Mouse (Mus musculus) left cerebral cortex, adult 18-20 months (tissue): ENCODE results near the gene Mlst8. TPM values are rescaled to one million over a fixed set of nuclear protein-coding genes. Genes with fewer than 3 reads are reported as not detected.
"Not testable (repeated sequence)": the region's sequence is repeated elsewhere in the genome, so short reads cannot be mapped to it uniquely, and the experiment has no call there.

Experiments used
- DNase-seq, 2 experiments: peaks; one replicate each; pipeline ENCODE4 v3.0.0; 2021 to 2022; ENCODE audit warnings: low spot score in 2 of 2, mixed read lengths in 1 of 2
- total RNA-seq, 2 experiments: library from RNA; stranded (reverse); gene quantifications; 2 replicates each; pipeline ENCODE4 v1.2.3; 2021

Gene Mlst8
- total RNA-seq, 2 experiments from 2014 or later: 34.9 to 35.3 TPM

DNA sequence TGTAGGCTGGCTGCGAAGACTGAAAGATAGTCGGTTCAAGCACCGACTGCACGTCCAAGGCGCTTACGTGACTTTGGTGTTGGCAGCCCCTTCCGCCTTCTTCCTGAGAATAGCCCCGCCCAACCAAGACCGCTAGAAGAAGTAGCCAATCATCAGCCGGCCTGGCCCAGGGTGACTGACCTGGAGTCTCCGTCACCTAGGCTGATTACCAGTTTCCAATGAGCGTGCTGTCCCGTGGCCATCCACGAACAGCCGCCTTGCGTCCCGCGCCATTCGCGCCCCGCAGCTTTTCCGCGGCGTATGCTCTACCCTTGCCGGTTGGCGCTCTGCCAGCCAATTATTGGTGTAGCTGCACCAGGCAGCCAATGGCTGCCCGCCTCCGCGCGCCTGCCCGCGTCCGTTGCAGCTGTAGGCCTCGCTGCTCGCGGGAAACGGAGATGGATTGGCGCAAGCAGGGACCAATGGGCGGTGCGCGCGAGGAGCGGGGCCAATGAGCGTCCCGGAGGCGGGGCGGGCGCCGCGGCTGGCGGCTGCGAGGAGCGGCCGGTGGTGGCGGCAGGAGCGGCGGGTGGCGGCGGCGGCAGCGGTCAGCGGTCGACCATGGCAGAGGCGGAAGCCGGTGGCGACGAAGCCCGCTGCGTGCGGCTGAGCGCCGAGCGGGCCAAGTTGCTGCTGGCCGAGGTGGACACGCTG is 8.8 kb downstream of the Mlst8 start, which contains the start of the genes E4f1 and Pgp:
Gene E4f1 (minus strand): TSS at position 404 of the 693 bp plus-strand sequence.
Gene Pgp (plus strand): TSS at position 483 of the 693 bp plus-strand sequence.
- DNase-seq: peak; percentile 99 to 100

DNA sequence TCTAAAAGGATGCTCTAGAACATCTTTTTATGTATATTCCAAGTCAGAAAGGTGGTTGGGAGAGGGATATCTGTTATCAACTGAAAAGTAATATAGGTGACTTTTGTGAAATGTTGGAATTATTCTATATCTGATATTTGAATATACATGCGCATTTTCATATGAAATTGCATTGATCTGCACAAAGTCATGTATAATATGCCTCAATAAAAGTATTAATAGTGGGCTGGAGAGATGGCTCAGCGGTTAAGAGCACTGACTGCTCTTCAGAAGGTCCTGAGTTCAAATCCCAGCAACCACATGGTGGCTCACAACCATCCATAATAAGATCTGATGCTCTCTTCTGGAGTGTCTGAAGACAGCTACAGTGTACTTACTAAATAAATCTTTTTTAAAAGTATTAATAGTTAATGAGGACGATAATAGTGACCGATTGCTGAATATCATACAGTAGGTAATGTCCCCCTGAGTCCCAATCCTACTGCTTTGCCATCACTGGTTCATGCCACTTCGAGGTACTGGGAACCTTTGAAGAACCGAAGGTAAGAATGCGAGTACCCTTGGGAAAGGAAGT is 9.5 kb downstream of the Mlst8 start:
- no peak for DNase-seq

DNA sequence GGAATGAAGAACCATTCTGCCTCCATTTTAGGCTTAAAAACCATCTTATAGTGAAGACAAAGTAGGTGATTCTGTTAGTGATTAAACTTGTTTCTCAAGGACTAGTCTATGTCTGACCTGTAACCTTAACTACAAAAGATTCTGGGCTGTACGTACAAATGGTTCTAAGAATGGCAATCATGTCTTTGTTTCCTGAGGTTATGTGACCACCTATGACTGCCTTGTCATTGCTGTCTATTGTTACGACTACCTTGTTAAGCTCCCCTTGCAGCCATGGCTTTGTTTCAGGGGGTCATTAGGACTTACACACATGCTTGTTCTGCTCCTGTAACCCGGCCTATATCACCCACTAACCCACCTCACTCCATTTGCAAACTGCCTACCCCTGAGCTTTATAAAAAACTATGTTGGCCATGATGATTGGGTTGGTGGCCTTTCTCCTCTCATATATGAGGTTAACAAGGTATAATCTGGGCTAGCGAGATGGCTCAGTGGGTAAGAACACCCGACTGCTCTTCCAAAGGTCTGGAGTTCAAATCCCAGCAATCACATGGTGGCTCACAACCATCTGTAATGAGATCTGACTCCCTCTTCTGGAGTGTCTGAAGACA is 10.1 kb downstream of the Mlst8 start:
- no peak for DNase-seq

DNA sequence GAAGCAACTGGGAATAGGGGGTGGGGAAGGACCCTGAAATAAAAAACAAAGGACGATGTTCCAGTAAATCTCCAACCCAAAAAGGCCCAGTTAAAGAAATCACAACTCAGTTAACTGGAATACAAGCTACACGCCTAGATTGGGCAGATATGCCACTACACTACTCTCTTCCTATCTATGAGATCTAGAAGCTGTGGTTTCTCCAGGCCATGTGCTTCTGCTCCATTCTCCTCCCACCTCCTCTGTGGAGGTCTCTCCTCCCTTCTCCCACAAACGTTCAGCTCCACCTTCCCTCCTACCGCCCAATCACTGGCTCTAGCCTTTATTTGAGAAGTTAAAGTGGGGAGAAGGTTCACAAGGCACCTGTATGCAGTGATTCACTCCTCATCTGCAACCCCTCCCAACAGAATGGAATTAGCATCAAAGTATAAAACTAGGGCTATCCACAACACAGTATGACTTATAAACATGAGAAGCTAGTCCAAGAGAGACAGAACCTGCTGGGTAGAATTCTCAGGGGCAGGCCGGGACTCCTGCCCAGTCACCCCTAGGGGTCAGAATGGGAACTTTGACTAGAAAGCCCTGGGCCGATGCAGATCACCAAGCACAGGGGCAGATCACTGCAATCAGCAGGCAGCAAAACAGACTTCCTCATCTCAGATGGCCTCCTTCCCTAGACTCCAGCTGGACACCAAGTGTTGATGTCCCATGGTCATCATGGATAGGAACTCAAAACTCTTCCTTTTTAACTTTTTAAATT is 15.3 kb downstream of the Mlst8 start:
- no peak for DNase-seq

DNA sequence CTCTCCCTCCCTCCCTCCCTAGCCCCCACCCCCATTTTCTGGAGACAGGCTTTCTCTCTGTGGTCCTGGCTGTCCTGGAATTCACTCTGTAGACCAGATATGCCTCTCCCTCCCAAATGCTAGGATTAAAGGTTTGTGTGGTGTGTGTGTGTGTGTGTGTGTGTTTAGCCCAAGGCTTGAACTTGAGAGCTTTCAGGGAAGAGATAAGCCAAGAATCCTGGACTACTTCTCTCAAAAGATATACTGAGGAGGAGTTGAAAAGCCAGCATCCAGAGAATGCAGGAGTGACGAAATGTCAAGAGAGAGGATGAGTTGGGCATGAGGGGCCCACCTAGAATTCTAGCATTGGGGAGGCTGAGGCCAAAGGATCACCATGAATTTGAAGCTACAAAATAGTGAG is 15.9 kb downstream of the Mlst8 start:
- no peak for DNase-seq

DNA sequence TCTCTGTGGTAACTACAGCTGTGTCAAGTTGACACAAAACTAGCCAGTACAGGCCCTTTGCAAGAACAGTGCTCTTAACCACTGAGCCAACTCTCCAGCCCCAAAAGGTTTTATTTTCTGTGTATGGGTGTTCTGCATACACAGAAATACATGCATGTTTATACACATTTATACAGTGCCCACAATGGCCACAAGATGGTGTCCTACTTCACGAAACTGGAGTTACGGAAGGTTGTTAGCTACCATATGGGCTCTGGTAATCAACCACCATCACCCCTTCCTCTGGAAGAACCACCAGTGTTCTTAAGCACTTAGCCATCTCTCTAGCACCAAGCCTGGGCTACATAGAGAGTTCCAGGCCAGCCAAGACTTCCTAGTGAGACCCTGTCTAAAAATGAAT is 17.3 kb downstream of the Mlst8 start:
- DNase-seq: no peak

DNA sequence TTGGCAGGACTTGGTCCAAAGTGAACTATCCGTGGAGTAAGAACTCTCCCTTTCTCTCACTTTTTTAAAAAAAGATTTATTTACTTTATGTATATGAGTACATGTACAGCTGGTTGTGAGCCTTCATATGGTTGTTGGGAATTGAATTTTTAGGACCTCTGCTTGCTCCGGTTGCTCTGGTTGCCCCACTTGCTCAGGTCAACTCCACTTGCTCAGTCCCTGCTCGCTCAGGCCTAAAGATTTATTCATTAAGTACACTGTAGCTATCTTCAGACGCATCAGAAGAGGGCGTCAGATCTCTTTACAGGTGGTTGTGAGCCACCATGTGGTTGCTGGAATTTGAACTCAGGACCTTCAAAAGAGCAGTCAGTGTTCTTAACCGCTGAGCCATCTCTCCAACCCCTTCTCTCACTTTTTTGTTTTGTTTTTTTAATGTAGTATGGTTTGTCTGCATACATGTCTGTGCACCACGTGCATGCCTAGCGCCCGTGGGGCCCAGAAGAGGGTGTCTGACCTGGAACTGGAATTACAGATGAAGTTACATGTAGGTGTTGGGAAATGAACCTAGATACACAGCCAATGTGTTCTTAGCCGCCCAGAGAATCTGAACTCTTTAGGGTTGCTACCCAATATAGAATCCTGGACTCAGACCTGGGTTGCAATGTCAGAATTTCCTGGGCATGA is 23.2 kb downstream of the Mlst8 start:
- not testable (repeated sequence) for DNase-seq

DNA sequence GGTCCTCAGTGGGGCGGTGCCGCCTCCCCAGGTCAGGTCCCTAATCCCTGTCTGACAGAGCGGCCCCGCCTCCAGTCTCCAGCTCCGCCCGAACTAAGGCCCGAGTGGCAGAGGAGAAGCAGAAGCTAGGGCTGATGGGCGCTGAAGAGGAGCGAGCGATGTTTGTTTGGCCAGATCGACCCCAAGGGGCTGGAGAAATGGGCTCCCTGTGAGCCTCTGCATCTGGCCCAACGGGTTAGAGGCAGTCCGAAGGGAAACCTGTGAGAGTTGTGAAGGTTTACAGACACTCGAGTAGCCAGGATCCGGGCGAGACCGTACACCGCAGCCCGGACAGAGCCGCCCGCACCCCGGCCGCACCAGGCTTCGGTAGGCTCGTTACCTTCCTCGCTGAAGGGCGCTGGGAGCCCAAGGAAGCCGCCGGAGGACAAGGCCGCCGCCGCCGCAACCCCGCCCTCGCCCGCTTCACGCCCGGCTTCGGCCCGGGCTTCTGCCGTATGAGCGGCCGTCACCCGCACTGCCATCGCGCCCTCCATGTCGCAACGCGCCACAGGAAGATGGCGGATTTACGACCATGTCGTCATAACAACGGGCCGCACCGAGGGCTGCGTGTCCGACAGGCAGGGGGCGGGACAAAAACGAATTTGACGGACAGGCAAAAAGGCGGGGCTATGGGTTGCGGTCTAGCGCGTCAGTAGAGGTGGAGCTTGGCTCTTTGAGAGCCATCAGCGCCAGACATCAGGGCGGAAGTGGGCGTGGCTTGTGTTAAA is 23.9 kb downstream of the Mlst8 start:
- DNase-seq: peak; percentile 98 to 99

DNA sequence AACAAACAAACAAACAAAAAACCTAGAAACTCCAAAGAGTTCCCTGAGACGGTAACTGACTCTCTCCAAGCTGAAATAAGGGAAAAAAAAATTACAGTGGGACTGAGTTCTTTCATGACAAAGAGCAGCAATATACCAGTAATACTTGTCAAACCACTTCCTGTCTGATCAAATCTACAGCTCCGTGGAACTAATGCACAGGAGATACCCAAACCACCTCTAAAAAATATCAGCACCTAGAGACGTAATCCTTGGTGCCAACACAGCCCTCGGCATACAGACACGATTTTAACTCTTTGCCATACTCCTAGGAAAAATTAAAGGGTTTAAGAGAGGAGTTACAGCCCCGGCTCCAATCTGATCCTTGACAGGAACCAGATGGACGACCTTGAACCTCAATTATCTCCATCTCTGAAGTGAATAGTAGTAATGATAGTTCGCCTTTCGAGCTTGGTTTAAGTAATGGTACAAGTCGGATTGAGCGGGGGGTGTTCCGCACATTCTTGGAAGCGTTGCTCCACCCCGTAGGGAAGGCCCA is 24.6 kb downstream of the Mlst8 start:
- DNase-seq: no peak

DNA sequence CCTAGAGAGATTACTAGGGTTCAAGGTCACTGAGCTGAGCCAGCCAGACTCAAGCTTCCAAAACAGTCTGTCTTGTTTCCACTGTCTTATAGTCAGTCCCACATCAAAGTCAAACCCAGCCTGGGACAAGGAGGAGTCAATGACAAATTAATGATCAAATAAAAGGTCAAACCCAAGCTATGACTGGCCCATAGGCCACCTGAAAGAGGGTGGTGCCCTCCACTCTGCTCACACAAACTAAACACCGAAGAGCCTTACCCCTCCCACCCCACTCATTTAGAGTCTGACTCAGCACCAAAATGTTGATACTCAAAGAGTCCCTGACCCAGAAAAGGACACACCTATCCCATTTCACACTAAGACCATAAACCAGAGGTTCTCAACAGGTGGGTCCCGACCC is 25.5 kb downstream of the Mlst8 start:
- no peak for DNase-seq

DNA sequence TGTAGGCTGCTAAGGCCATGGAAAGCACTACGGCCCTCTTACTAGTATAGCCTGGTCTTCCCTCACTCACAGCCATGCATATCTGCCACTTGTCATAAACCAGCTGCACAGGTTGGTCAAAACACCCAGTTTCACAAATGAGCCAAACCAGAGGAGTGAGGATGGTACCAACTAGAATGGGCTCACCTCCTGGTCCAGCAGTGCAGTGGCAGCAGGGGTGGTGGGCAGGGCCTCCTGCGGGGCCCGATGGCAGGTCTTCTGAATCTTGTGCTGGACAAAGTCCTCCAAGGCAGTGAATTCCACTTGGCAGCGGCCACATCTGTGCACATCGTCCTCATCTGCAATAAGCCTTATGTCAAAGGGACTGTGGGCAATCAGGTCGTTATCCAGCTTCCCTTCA is 27.7 kb downstream of the Mlst8 start:
- no peak for DNase-seq

DNA sequence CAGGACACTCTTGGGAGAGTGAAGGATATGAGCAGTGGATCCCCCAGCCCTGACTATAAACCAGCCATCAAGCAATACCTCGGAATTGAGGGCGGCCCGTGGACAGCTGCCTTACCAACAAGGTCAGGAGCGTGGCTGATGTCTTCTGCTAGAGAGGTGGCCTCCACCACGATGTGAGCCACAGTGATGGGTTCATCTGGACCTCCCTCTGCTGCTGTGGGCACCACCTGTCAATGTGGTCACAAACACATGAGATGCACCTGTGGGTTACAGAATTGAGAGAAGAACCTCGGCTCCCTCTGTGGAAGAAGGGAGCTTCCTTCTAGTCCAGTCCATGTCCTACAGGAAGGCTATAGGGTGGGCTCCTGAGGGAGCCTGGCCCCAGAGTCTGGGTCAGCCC is 29.4 kb downstream of the Mlst8 start:
- no peak for DNase-seq

DNA sequence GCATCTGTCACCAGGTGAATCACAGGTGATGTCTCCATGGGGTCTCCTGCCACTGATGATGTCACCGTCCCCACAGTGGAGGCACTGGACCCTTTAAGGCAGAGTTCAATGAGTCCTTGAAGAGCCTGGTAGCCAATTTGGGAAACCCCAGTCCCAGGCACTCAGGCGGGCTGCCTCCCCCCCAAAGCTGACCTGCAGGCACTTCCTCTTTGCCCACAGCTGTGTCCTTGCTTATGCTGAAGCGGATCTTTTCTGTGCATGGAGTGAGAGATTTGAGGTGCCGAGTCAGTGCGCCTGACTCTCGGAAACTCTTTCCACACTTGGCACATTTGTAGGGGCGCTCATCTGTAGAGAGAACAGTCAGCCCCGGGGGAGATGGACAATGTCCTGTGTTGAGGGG is 32.3 kb downstream of the Mlst8 start:
- DNase-seq: no peak

DNA sequence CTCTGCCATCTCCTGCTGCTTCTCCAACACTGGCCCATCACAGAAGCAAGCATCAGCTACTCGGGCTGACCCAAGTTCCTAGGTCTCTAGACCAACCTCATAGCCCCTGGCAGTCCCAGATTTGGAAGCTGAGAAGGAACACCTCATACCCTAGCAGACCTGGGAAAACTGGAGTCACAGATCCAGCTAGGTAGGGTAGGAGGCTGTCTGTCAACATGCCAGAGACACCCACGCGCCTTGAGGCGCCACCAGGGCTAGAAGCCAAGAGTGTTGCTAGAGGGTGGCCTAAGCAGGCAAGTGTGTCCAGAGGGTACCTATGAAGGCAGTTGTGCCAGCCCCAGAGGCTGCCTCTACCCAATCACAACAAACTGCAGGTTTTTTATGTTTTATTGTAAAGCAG is 35.5 kb downstream of the Mlst8 start:
- peak; percentile 59 for DNase-seq

DNA sequence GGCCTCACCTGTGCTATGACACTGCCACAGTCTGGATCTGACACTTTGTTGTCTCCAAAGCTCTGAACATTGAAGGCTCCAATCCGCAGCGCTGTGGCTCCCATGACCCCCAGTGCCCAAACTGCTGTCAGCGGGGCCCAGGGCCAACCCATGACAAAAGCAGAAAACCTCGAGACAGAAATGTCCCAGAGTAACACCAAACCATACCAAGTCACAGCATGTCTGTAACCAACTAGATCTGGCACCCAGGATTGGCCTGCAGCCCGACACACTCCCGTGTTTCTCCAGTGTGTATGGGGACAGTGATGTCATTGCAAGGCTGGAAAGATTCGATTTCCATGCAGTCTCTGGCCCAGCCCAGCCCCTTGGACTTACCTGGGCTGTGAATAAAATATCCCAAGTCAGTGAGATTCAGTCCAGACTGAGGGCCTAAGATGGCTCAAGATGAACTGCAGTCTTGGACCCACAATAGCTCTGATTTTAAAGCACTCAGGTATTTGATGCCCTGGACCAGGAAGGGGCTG is 36.2 kb downstream of the Mlst8 start, which contains the start of gene Dnase1l2:
Gene Dnase1l2 (minus strand): TSS at position 474 of the 524 bp plus-strand sequence.
- DNase-seq: no peak

DNA sequence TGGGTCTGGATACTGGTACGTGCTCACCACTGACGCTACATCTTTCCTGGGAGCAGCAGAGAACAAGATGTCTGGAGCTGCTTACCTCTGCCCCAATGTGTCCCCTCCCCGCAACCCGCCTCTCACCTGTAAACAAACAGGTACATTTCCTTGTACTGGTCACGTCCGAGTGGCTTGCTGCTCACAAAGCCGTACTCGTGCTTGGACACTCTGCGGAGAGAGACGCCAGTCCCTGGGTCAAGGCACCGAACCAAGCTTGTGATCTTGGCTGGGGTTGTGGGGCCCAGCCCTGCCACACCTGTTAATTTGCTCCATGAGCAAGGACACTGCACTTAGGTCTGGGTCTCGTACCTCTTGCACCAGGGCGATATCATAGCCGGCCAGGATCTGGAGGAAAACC is 36.8 kb downstream of the Mlst8 start:
- no peak for DNase-seq

DNA sequence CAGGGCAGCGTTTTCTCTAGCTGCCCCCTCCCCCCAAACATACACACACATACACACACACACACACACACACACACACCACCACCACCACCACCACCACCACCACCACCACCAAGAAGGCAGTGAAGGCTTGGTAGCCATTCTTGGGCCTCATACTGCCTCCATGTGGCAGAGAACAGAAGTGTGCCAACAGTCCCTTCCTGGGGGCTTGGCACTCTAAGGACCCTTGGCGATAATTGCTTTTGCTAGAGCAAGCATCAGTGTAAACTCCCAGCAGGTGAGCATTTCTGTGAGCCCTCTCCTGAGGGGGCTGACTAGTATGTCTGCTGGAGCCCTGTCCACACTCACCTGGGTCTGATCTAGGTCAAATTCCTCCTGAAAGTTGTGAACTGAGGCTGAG is 37.7 kb downstream of the Mlst8 start:
- DNase-seq: no peak

DNA sequence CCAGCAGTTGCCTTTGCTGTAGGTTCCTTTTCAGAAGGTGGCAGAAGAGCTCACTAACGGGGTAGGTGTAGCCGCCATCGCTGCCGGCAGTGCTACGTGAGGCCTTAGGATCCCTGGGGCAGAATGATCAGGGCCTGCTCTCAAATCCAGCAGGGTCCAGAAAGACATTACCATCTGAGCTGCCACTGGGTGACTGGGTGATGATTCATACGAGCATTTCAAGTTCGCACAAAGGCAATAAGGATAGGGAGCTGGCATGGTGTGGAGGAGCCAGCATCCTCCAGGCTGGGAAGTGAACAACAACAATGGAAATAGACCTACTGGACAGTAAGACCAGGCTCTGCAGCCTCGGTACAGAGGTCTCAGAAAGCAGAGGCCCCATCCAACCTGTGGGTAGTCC is 38.5 kb downstream of the Mlst8 start:
- no peak for DNase-seq

DNA sequence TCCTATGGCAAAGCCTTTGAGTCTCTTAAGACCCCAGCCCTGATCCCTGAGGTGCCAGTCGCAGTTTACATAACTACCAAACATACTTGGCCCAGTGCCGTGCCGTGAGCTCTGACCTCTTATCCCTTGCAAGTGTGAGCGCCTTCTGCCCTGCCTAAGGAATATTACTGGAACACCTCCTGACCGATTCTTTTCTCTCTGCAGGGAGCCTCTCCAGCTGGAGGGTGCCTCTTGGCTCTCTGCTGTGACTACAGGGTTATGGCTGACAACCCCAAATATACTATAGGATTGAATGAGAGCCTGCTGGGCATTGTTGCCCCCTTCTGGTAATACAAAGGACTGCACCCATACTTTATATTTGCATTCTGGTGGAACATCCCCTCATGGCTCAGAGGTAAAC is 41.9 kb downstream of the Mlst8 start:
- peak in 1 of 2 experiments; percentile 29 for DNase-seq
